Mouse (Mus musculus) G1E (cell line): ENCODE measurements around the gene Id2. TPM values are rescaled to one million over a fixed set of nuclear protein-coding genes. Genes with fewer than 3 reads are reported as not detected.

Experiments
- ATAC-seq: 2 replicates; pipeline ENCODE4 v1.8.0; 2016; ENCODE audit warnings: mild to moderate bottlenecking; ENCODE audit not compliant: insufficient number of reproducible peaks, poor library complexity, low FRiP score, severe bottlenecking; ENCODE audit errors: extremely low read depth
- DNase-seq: peaks from one replicate; pipeline ENCODE4 v3.0.0; 2012; ENCODE audit warnings: low spot score
- H3K27me3 ChIP-seq: 2 replicates; pipeline ENCODE4 v1.6.1; 2012; ENCODE audit warnings: mild to moderate bottlenecking, low read length, inconsistent platforms; ENCODE audit not compliant: insufficient read depth
- H3K36me3 ChIP-seq: replicated peaks from 2 replicates; pipeline ENCODE3; 2012; ENCODE audit warnings: mild to moderate bottlenecking, inconsistent platforms
- H3K4me1 ChIP-seq: 2 replicates; pipeline ENCODE4 v1.6.1; 2012; ENCODE audit warnings: low read depth, low read length, inconsistent platforms, mixed read lengths; ENCODE audit not compliant: insufficient read depth
- H3K4me3 ChIP-seq: 2 replicates; pipeline ENCODE4 v1.5.1; 2012; ENCODE audit warnings: low read depth, mild to moderate bottlenecking, inconsistent platforms, low read length, moderate library complexity, mixed read lengths
- H3K9me3 ChIP-seq: replicated peaks from 2 replicates; pipeline ENCODE4 v1.6.1; 2012; ENCODE audit warnings: inconsistent platforms
- CTCF ChIP-seq: IDR thresholded peaks from 2 replicates; pipeline ENCODE4 v1.5.1; 2012; ENCODE audit warnings: low read depth, low read length, inconsistent platforms, mixed read lengths
- GATA1 ChIP-seq: IDR thresholded peaks from 2 replicates; pipeline ENCODE4 v1.6.1; 2012; ENCODE audit warnings: borderline replicate concordance, low read length, inconsistent platforms, mixed read lengths
- GATA2 ChIP-seq: IDR thresholded peaks from 2 replicates; pipeline ENCODE4 v1.6.1; 2012; ENCODE audit warnings: low read depth, low read length, inconsistent platforms, borderline replicate concordance
- POLR2AphosphoS5 ChIP-seq: IDR thresholded peaks from 2 replicates; pipeline ENCODE4 v1.6.1; 2012; ENCODE audit warnings: low read depth, low read length, inconsistent platforms; ENCODE audit not compliant: insufficient replicate concordance
- TAL1 ChIP-seq: conservative IDR thresholded peaks from 2 replicates; pipeline ENCODE4 v1.6.1; 2012; ENCODE audit warnings: low read depth, low read length, inconsistent platforms, mixed read lengths
- polyA plus RNA-seq: library from polyadenylated mRNA; stranded (reverse); fragments of >175 nt; gene quantifications from 2 replicates; pipeline ENCODE4 v1.2.3, GENCODE M21; 2012
- total RNA-seq, 2 experiments: library from RNA; stranded (forward) in 1 of 2; stranded (reverse) in 1 of 2; fragments of 200-1000 nt in 1 of 2; fragments of >200 nt in 1 of 2; fragmentation: Nextera tagmentation in 1 of 2; gene quantifications; 2 replicates each; pipeline ENCODE4 v1.2.3; 2014 to 2017

Gene Id2
- total and polyA plus RNA-seq, 3 experiments = 0.11 TPM; not detected in 2

- DNase-seq (no peak), ATAC-seq (no peak)
- Histone ChIP-seq H3K27me3 (no peaks in the 10 kb centered on the region; the same call in 1 of the 2 replicates), H3K9me3 (peaks cover 50% of the 10 kb centered on the region), H3K36me3 (no peaks in the 10 kb centered on the region), H3K4me1 (no peaks in the 10 kb centered on the region), H3K4me3 (0 out of 2 replicates have a peak overlapping the region, but pooled peaks have one; percentile 3)
- TF ChIP-seq TAL1 = no peak
- TF ChIP-seq GATA1 = no peak
- no peak for TF ChIP-seq CTCF
- TF ChIP-seq POLR2AphosphoS5 = no peak
- TF ChIP-seq GATA2 = no peak
Observed at GRCm38 (mm10) chr12:25095974-25096639, 833 bp downstream of the Id2 start.

GRCm38 (mm10) chr12:25095538-25095937 lies 1.4 kb downstream of the Id2 start:
- no peak overlapping the region for H3K4me3 ChIP-seq
- H3K9me3 ChIP-seq = peaks cover 44% of the 10 kb centered on the region
- DNase-seq (no peak), ATAC-seq (no peak)
- no peaks in the 10 kb centered on the region; the same call in 1 of the 2 replicates for H3K27me3 ChIP-seq
- no peaks in the 10 kb centered on the region for H3K4me1 ChIP-seq
- TF ChIP-seq GATA1 (no peak), POLR2AphosphoS5 (no peak), GATA2 (no peak), CTCF (no peak), TAL1 (no peak)
- no peaks in the 10 kb centered on the region for H3K36me3 ChIP-seq

GRCm38 (mm10) chr12:25094621-25095521 lies 2.1 kb downstream of the Id2 start:
- H3K4me3 ChIP-seq = no peak overlapping the region
- H3K27me3 ChIP-seq = no peaks in the 10 kb centered on the region; the same call in 1 of the 2 replicates
- peaks cover 37% of the 10 kb centered on the region for H3K9me3 ChIP-seq
- H3K36me3 ChIP-seq = no peaks in the 10 kb centered on the region
- TF ChIP-seq GATA2 = no peak
- no peak for TF ChIP-seq CTCF
- TF ChIP-seq GATA1 = no peak
- no peak for TF ChIP-seq POLR2AphosphoS5
- TF ChIP-seq TAL1 = no peak
- DNase-seq (no peak), ATAC-seq (no peak)
- H3K4me1 ChIP-seq = no peaks in the 10 kb centered on the region

GRCm38 (mm10) chr12:25093241-25093774 lies 3.6 kb downstream of the Id2 start:
- H3K4me1 ChIP-seq = no peaks in the 10 kb centered on the region
- DNase-seq = no peak
- H3K9me3 ChIP-seq = peaks cover 25% of the 10 kb centered on the region
- no peak overlapping the region for H3K4me3 ChIP-seq
- ATAC-seq = no peak
- TF ChIP-seq TAL1 (no peak), GATA2 (no peak), POLR2AphosphoS5 (no peak), CTCF (no peak), GATA1 (no peak)
- no peaks in the 10 kb centered on the region; the same call in 1 of the 2 replicates for H3K27me3 ChIP-seq
- no peaks in the 10 kb centered on the region for H3K36me3 ChIP-seq

GRCm38 (mm10) chr12:25092751-25093211 lies 4.2 kb downstream of the Id2 start:
- Histone ChIP-seq H3K4me1 (no peaks in the 10 kb centered on the region), H3K36me3 (no peaks in the 10 kb centered on the region), H3K27me3 (no peaks in the 10 kb centered on the region; the same call in 1 of the 2 replicates), H3K4me3 (no peak overlapping the region), H3K9me3 (peaks cover 20% of the 10 kb centered on the region)
- DNase-seq (no peak), ATAC-seq (no peak)
- TF ChIP-seq TAL1 (no peak), GATA1 (no peak)

- H3K36me3 ChIP-seq = no peaks in the 10 kb centered on the region
- no peak overlapping the region for H3K4me3 ChIP-seq
- TF ChIP-seq TAL1 (no peak), CTCF (peak; percentile 93), GATA1 (no peak), GATA2 (no peak), POLR2AphosphoS5 (no peak)
- DNase-seq (peak; percentile 45), ATAC-seq (peak; percentile 25; the same call in 1 of the 2 replicates)
- H3K9me3 ChIP-seq = peaks cover 15% of the 10 kb centered on the region
- no peaks in the 10 kb centered on the region; the same call in 1 of the 2 replicates for H3K27me3 ChIP-seq
- H3K4me1 ChIP-seq = no peaks in the 10 kb centered on the region
Observed at GRCm38 (mm10) chr12:25092027-25092704, 4.8 kb downstream of the Id2 start.
